Mouse (Mus musculus) liver, embryonic 14.5 days (tissue): ENCODE measurements around the gene Cc2d2b.

Experiments used
- CTCF ChIP-seq: IDR thresholded peaks from 2 replicates; pipeline ENCODE4 v1.5.1; 2016; ENCODE audit warnings: antibody characterized with exemption, low read depth, control low read depth
- EP300 ChIP-seq: IDR thresholded peaks from 2 replicates; pipeline ENCODE4 v1.6.1; 2016; ENCODE audit warnings: antibody characterized with exemption, low read depth

GRCm38 (mm10) chr19:40831416-40832201, 83.1 kb downstream of the Cc2d2b start:
- TF ChIP-seq CTCF (no peak), EP300 (no peak)
